Mouse (Mus musculus): ENCODE results near the gene Olfr1128.

DNA sequence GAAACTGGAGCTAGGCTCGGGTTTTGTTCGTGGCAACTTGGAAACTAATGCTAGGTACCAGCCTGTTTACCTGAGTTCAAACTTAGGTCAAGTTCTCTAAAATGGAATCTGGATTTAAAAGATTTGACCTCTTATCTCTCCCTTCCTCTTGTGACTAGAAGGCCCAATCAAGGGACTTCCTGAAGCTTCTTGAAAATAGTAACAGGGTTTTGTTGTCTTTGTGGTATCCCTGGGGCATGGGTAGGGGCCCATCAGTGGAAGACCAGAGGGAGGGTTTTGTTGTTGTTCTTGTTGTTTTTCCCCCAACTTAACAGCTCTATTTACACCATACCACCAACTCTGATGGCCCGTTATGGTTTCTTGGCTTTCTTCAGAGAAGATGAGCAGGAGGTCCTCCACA is 28.8 kb downstream of the Olfr1128 start:
- no peak for TF ChIP-seq POLR2A (IDR thresholded peaks at IDR 0.05; ENCODE audit: low read depth, low read length)
- TF ChIP-seq CTCF (IDR thresholded peaks at IDR 0.05; ENCODE audit: extremely low read depth, insufficient read depth, insufficient read length, insufficient replicate concordance), result no peak

Data from spleen, adult 2 months (tissue).